ENCODE assay signal across 9 mouse cellular contexts in genomic region chr3:102027880-102028279, GRCm38 (mm10). TPM values are rescaled to one million over a fixed set of nuclear protein-coding genes. Genes with fewer than 3 reads are reported as not detected.
A peak's percentile ranks its signal among the peaks of the same experiment; 100 is the strongest.
DNase-seq lines count a peak whose midpoint lies in the region; TF ChIP-seq lines count a peak whose summit lies in the region.
"Had no signal": no experiment of that assay in that cellular context is flagged by ENCODE, and none has a peak within 500 bp of the region (broad histone marks: within the 10 kb centered on the region; RNA-seq: fewer than 3 reads in every experiment).

No protein-coding gene starts in this region.

- DNase-seq in layer of hippocampus, adult 2 months (ENCODE audit: low spot score in 2 of 2) = no peak
- DNase-seq in layer of hippocampus, adult 9-10 months (ENCODE audit: low spot score) = no peak
- DNase-seq in ES-E14 (ENCODE audit: low read depth, low spot score) = no peak
- peak; percentile 19 for DNase-seq in c-Kit-positive CD71-negative TER-119-negative erythroid progenitor cells, embryonic 14.5 days (ENCODE audit: low read depth)
- DNase-seq in lung, postnatal 14 days = peak; percentile 17
- no peak for DNase-seq in layer of hippocampus, postnatal 25 days (ENCODE audit: extremely low spot score in 1 of 2, low spot score in 1 of 2)
- no peak for DNase-seq in kidney, postnatal 4 days
- DNase-seq in adrenal gland, adult 8-10 months = no peak

- no peak overlapping the region for H3K27ac ChIP-seq in layer of hippocampus, adult 2 months
- no peak overlapping the region for H3K27ac ChIP-seq in ES-E14 (ENCODE audit: insufficient read depth, low read depth, low read length, poor library complexity, severe bottlenecking)

- no peak overlapping the region for H3K9ac ChIP-seq in ES-E14 (ENCODE audit: insufficient read depth, low read depth, low read length, poor library complexity, severe bottlenecking)

- H3K4me3 ChIP-seq in layer of hippocampus, adult 2 months = no peak overlapping the region
- H3K4me3 ChIP-seq in ES-E14 (ENCODE audit: insufficient read depth in 1 of 2, low read depth in 1 of 2, low read length in 2 of 2, poor library complexity in 1 of 2, severe bottlenecking in 1 of 2) = no peak overlapping the region
- H3K4me3 ChIP-seq: myocyte had no signal

- TF ChIP-seq CTCF in layer of hippocampus, adult 2 months (conservative IDR thresholded peaks at IDR 0.05) = peak; percentile 54

- H3K9me3 ChIP-seq in ES-E14 (ENCODE audit: control insufficient read depth, insufficient read depth, low read depth, low read length) = no peaks in the 10 kb centered on the region

- no peaks in the 10 kb centered on the region for H3K36me3 ChIP-seq in ES-E14 (ENCODE audit: control insufficient read depth, insufficient read depth, low read length, poor library complexity, severe bottlenecking)

- in situ Hi-C loops in ES-E14 (cut with MboI; ENCODE audit: low sequenced_read_pairs in 2 of 2, unreplicated experiment in 2 of 2) = no loop called here

- H3K4me1 ChIP-seq in ES-E14 (ENCODE audit: control insufficient read depth in 2 of 2, insufficient read depth in 2 of 2, low read length in 2 of 2, poor library complexity in 1 of 2) = peaks cover 0 to 5% of the 10 kb centered on the region in 2 experiments; a peak in 2 of 4 replicates

TF ChIP-seq in ES-E14, 5 proteins besides CTCF, POLR2A, EP300 and RAD21:
- TF ChIP-seq ZC3H11A (IDR thresholded peaks at IDR 0.05; ENCODE audit: borderline replicate concordance, low read depth, low read length) (peak; percentile 63), CHD2 (IDR thresholded peaks at IDR 0.05; ENCODE audit: low read depth, low read length) (no peak), MAFK (IDR thresholded peaks at IDR 0.05; ENCODE audit: insufficient read depth, low read depth, low read length) (no peak), ZNF384 (IDR thresholded peaks at IDR 0.05; ENCODE audit: low read depth, low read length) (no peak)

RNA-seq across cellular contexts. Expression of gene Nhlh2, which starts 18.0 kb away (rescaled TPM):
- total RNA-seq in layer of hippocampus, adult 2 months (2021) = 1 to 10 TPM; 1.3 to 1.8 TPM
- total RNA-seq in ES-E14 (2012; rRNA removed) = not detected in 2 replicates
- total RNA-seq in layer of hippocampus, postnatal 25 days (2021) = 1 to 10 TPM; 1.7 to 2.1 TPM
- total RNA-seq in adrenal gland, adult 8-10 months (2022) = not detected

RNA-seq across cellular contexts. Expression of gene Casq2, which starts 58.3 kb away (rescaled TPM):
- total RNA-seq in layer of hippocampus, adult 2 months (2021) = under 1 TPM; 0.79 to 0.81 TPM
- total RNA-seq in ES-E14 (2012; rRNA removed) = 0.54 and 1.3 TPM in 2 replicates
- 1 to 10 TPM in 1 of 2 experiments, under 1 TPM in 1; 0.91 to 1.3 TPM for total RNA-seq in layer of hippocampus, postnatal 25 days (2021)
- total RNA-seq in adrenal gland, adult 8-10 months (2022) = 1 to 10 TPM in 3 of 4 experiments, under 1 TPM in 1; 0.54 to 1.3 (median 1.2) TPM

Comparison
In these comparisons a context has a peak if more than half of its experiments do, and no peak if none do; other contexts are left out.
1. DNase-seq: peak in c-Kit-positive CD71-negative TER-119-negative erythroid progenitor cells, embryonic 14.5 days (single experiment) and lung, postnatal 14 days (single experiment); none in layer of hippocampus, adult 2 months (0 of 2), layer of hippocampus, adult 9-10 months (single experiment), ES-E14 (single experiment), layer of hippocampus, postnatal 25 days (0 of 2), kidney, postnatal 4 days (0 of 2) and adrenal gland, adult 8-10 months (single experiment).